Mouse (Mus musculus): ENCODE measurements around the gene Brip1.

Brip1 gene

DNA sequence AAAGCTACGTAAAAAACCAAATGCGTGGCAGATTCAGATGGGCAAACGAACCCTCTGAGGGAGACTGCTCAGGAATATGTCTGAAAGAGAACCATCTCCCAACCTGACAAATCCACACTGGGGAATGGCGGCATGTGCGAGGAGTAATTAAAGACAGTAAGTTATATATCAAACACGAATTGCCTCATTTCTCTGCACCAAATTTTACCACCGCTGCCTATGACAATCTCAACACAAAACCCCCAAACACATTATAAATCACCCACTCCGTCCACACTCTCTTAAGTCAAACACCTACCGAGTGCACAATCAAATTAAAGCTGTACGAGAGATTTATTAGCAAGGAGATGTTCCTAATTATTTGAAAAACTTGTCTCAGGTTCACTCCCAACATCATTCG lies 184.8 kb downstream of the Brip1 start:
- DNase-seq: no peak

DNA sequence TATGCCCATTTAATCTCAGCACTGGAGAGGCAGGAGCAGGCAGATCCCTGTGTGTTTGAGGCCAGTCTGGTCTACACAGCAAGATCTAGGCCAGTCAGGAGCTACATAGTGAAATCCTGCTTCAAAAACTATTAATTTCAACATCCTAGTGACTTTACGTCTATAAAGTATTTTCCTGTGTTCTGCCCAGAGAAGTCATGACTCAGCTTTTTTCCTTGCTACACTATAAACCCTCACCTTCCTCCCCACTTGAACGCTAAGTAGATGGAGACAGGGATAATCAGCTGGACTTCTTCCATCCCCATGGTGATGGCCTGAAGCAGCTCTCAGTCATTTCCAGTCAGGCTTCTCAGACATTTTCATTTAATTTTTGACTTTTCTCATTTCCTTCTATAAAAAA lies 187.9 kb downstream of the Brip1 start:
- no peak for DNase-seq

DNA sequence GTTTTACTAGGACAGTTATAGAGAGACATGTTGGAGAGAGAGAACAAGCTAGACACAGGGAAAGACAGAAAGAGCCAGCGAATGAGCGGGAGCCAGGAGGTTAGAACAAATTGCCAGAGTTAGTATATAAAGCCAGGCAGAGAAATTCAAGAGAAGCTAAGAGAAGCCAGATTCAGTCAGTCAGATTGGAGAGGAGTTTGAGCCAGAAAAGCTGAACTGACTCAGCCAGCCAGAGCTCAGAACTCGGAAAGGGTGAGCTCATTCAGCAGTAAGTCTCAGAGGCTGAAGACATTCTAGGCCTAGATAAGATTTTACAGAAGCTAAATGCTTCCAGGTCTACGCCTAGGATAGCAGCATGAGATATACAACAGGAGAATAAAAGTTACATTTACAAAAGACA lies 190.5 kb downstream of the Brip1 start:
- no peak for DNase-seq

DNA sequence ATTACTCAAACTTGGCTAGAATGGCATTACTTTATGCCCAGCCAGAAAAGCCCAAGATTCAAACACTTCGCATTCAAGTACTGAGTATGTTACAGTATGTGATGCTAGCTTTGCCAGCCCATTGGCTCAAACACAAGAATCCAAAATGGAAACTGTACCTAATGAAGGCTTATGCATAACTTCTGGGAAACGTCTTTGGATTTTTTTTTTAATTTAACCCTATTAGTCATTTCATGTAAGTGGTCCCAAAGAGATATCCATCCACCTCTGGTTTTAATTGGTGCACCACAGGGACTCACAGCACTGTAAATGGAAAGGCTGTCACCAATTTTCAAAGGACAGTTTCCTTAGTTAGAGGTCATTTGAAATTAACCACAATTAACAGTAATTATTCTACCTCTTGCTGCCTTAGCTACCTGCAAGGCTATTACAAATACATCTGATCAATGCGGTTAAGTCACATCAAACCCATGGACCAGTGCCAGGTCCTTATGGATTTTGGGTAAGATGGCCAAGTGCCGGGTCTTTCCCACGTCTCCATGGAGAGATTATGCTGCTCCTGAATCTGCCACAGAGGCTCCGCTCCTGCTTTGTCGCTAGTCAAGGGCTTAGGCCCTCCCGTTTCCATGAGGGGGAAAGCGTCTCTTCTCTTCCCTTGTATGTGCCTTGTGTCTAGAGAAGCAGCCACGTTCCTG lies 192.6 kb downstream of the Brip1 start:
- DNase-seq: no peak
